Mouse (Mus musculus): ENCODE results near the gene Ndufa6. TPM values are rescaled to one million over a fixed set of nuclear protein-coding genes. Genes with fewer than 3 reads are reported as not detected.

Ndufa6 gene
- polyA plus RNA-seq, 1 experiment from 2014 or later: 467 TPM

GRCm38 (mm10) chr15:82347303-82347676 is 6.8 kb downstream of the Ndufa6 start:
- H3K9ac ChIP-seq (ENCODE audit: low read depth, low read length): peak overlapping the region; percentile 82
- 60% methylated on average over 4 of the region's 4 CpGs for WGBS

GRCm38 (mm10) chr15:82346580-82347302 is 7.4 kb downstream of the Ndufa6 start:
- no peaks in the 10 kb centered on the region for H3K27me3 ChIP-seq (replicated peaks; ENCODE audit: control insufficient read depth, insufficient read depth, low read length)
- no peak for ATAC-seq (replicated peaks; ENCODE audit: low FRiP score)
- no peaks in the 10 kb centered on the region for H3K9me3 ChIP-seq (ENCODE audit: control insufficient read depth, low read length)
- H3K4me3 ChIP-seq (ENCODE audit: low read depth, low read length): peak overlapping the region; percentile 69
- peaks cover 67% of the 10 kb centered on the region for H3K4me1 ChIP-seq (replicated peaks; ENCODE audit: control insufficient read depth, insufficient read depth, low read length)
- peaks cover 26% of the 10 kb centered on the region for H3K36me3 ChIP-seq (ENCODE audit: control insufficient read depth, insufficient read depth, low read length)
- peak overlapping the region; percentile 79 for H3K27ac ChIP-seq (ENCODE audit: low read depth, low read length)
- H3K4me2 ChIP-seq: peak overlapping the region; percentile 99
- no peak for DNase-seq (ENCODE audit: low spot score)
- H3K9ac ChIP-seq (ENCODE audit: low read depth, low read length): peak overlapping the region; percentile 82
- WGBS: 43% methylated on average over 14 of the region's 14 CpGs

More at GRCm38 (mm10) chr15:82347303-82347676, 6.8 kb downstream of the Ndufa6 start:
- Histone ChIP-seq H3K9me3 (ENCODE audit: control insufficient read depth, low read length) (no peaks in the 10 kb centered on the region), H3K27me3 (replicated peaks; ENCODE audit: control insufficient read depth, insufficient read depth, low read length) (no peaks in the 10 kb centered on the region), H3K4me2 (peak overlapping the region; percentile 99), H3K4me1 (replicated peaks; ENCODE audit: control insufficient read depth, insufficient read depth, low read length) (peaks cover 67% of the 10 kb centered on the region), H3K36me3 (ENCODE audit: control insufficient read depth, insufficient read depth, low read length) (peaks cover 26% of the 10 kb centered on the region), H3K4me3 (ENCODE audit: low read depth, low read length) (peak overlapping the region; percentile 69), H3K27ac (ENCODE audit: low read depth, low read length) (peak overlapping the region; percentile 79)
- DNase-seq (ENCODE audit: low spot score) (no peak), ATAC-seq (replicated peaks; ENCODE audit: low FRiP score) (no peak)

GRCm38 (mm10) chr15:82345820-82346470 is 8.2 kb downstream of the Ndufa6 start:
- WGBS: 0% methylated on average over 51 of the region's 51 CpGs
- Histone ChIP-seq H3K27me3 (replicated peaks; ENCODE audit: control insufficient read depth, insufficient read depth, low read length) (no peaks in the 10 kb centered on the region), H3K27ac (ENCODE audit: low read depth, low read length) (peak overlapping the region; percentile 89), H3K9me3 (ENCODE audit: control insufficient read depth, low read length) (no peaks in the 10 kb centered on the region), H3K9ac (ENCODE audit: low read depth, low read length) (peak overlapping the region; percentile 82), H3K4me2 (peak overlapping the region; percentile 99), H3K36me3 (ENCODE audit: control insufficient read depth, insufficient read depth, low read length) (peaks cover 26% of the 10 kb centered on the region), H3K4me3 (ENCODE audit: low read depth, low read length) (peak overlapping the region; percentile 69), H3K4me1 (replicated peaks; ENCODE audit: control insufficient read depth, insufficient read depth, low read length) (peaks cover 62% of the 10 kb centered on the region)
- DNase-seq (ENCODE audit: low spot score) (peak; percentile 98), ATAC-seq (replicated peaks; ENCODE audit: low FRiP score) (peak; percentile 89)

GRCm38 (mm10) chr15:82344971-82345370 is 9.2 kb downstream of the Ndufa6 start:
- Histone ChIP-seq H3K4me2 (peak overlapping the region; percentile 97), H3K36me3 (ENCODE audit: control insufficient read depth, insufficient read depth, low read length) (peaks cover 26% of the 10 kb centered on the region), H3K9ac (ENCODE audit: low read depth, low read length) (peak overlapping the region; percentile 50), H3K27me3 (replicated peaks; ENCODE audit: control insufficient read depth, insufficient read depth, low read length) (no peaks in the 10 kb centered on the region), H3K9me3 (ENCODE audit: control insufficient read depth, low read length) (no peaks in the 10 kb centered on the region), H3K27ac (ENCODE audit: low read depth, low read length) (peak overlapping the region; percentile 70), H3K4me3 (ENCODE audit: low read depth, low read length) (no peak overlapping the region), H3K4me1 (replicated peaks; ENCODE audit: control insufficient read depth, insufficient read depth, low read length) (peaks cover 70% of the 10 kb centered on the region)
- no peak for DNase-seq (ENCODE audit: low spot score)
- ATAC-seq (replicated peaks; ENCODE audit: low FRiP score): no peak
- 69% methylated on average over 6 of the region's 6 CpGs for WGBS

GRCm38 (mm10) chr15:82343368-82344287 is 10.5 kb downstream of the Ndufa6 start:
- WGBS: 88% methylated on average over 27 of the region's 27 CpGs
- no peak for DNase-seq (ENCODE audit: low spot score)
- Histone ChIP-seq H3K4me1 (replicated peaks; ENCODE audit: control insufficient read depth, insufficient read depth, low read length) (peaks cover 75% of the 10 kb centered on the region), H3K27me3 (replicated peaks; ENCODE audit: control insufficient read depth, insufficient read depth, low read length) (no peaks in the 10 kb centered on the region), H3K27ac (ENCODE audit: low read depth, low read length) (peak overlapping the region; percentile 99), H3K9ac (ENCODE audit: low read depth, low read length) (peak overlapping the region; percentile 96; the same call in 1 of the 2 replicates), H3K9me3 (ENCODE audit: control insufficient read depth, low read length) (no peaks in the 10 kb centered on the region), H3K4me2 (peak overlapping the region; percentile 97), H3K4me3 (ENCODE audit: low read depth, low read length) (peak overlapping the region; percentile 19), H3K36me3 (ENCODE audit: control insufficient read depth, insufficient read depth, low read length) (peaks cover 13% of the 10 kb centered on the region)
- ATAC-seq (replicated peaks; ENCODE audit: low FRiP score): no peak

GRCm38 (mm10) chr15:82342543-82342935 is 11.6 kb downstream of the Ndufa6 start:
- H3K9me3 ChIP-seq (ENCODE audit: control insufficient read depth, low read length): no peaks in the 10 kb centered on the region
- 52% methylated on average over 5 of the region's 5 CpGs for WGBS
- H3K36me3 ChIP-seq (ENCODE audit: control insufficient read depth, insufficient read depth, low read length): peaks cover 8% of the 10 kb centered on the region; the same call in 1 of the 2 replicates
- H3K9ac ChIP-seq (ENCODE audit: low read depth, low read length): peak overlapping the region; percentile 96
- no peak for DNase-seq (ENCODE audit: low spot score)
- no peaks in the 10 kb centered on the region for H3K27me3 ChIP-seq (replicated peaks; ENCODE audit: control insufficient read depth, insufficient read depth, low read length)
- peak overlapping the region; percentile 99 for H3K27ac ChIP-seq (ENCODE audit: low read depth, low read length)
- no peak for ATAC-seq (replicated peaks; ENCODE audit: low FRiP score)
- peak overlapping the region; percentile 97 for H3K4me2 ChIP-seq
- peak overlapping the region; percentile 72 for H3K4me3 ChIP-seq (ENCODE audit: low read depth, low read length)
- H3K4me1 ChIP-seq (replicated peaks; ENCODE audit: control insufficient read depth, insufficient read depth, low read length): peaks cover 78% of the 10 kb centered on the region

GRCm38 (mm10) chr15:82341675-82342542 is 12.2 kb downstream of the Ndufa6 start:
- Histone ChIP-seq H3K4me2 (peak overlapping the region; percentile 97), H3K9me3 (ENCODE audit: control insufficient read depth, low read length) (no peaks in the 10 kb centered on the region), H3K4me1 (replicated peaks; ENCODE audit: control insufficient read depth, insufficient read depth, low read length) (peaks cover 77% of the 10 kb centered on the region), H3K27ac (ENCODE audit: low read depth, low read length) (peak overlapping the region; percentile 99), H3K27me3 (replicated peaks; ENCODE audit: control insufficient read depth, insufficient read depth, low read length) (no peaks in the 10 kb centered on the region), H3K4me3 (ENCODE audit: low read depth, low read length) (peak overlapping the region; percentile 72), H3K36me3 (ENCODE audit: control insufficient read depth, insufficient read depth, low read length) (peaks cover 8% of the 10 kb centered on the region; the same call in 1 of the 2 replicates), H3K9ac (ENCODE audit: low read depth, low read length) (peak overlapping the region; percentile 96)
- peak; percentile 71 for ATAC-seq (replicated peaks; ENCODE audit: low FRiP score)
- DNase-seq (ENCODE audit: low spot score): peak; percentile 68
- 22% methylated on average over 15 of the region's 15 CpGs for WGBS

Measured in liver, embryonic 11.5 days (tissue).